In the genomic region with DNA sequence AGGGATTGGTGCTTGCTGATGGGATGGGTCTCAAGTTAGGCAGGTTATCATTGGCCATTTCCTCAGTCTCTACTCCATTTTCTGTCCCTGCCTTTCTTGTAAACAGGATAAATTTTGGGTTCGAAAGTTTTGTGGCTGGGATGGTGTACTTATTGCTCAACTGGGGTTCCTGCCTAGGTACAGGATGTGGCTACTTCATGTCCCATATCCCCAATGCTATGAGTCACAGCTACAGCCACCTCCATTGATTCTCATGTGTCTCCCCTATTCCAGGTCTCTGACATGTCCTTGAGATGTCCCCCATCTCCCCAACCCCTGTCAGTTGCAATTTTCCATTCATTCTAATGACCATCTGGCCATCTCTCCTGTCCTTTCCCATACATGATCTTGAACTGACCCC, we compare ENCODE assay signal across 26 mouse cellular contexts. TPM values are rescaled to one million over a fixed set of nuclear protein-coding genes. Genes with fewer than 3 reads are reported as not detected.
"Had no signal": no experiment of that assay in that cellular context is flagged by ENCODE, and none has a peak within 500 bp of the region (broad histone marks: within the 10 kb centered on the region; RNA-seq: fewer than 3 reads in every experiment).

No protein-coding gene starts in this region.

- H3K27me3 ChIP-seq: liver, embryonic 15.5 days; midbrain, embryonic 12.5 days; neural tube, embryonic 13.5 days; neural tube, embryonic 15.5 days; stomach, embryonic 15.5 days had no signal

- DNase-seq: liver, postnatal 0 days; lung, embryonic 14.5 days; lung, postnatal 10 days; lung, postnatal 4 days; midbrain, embryonic 14.5 days; retina, postnatal 1 day; right cerebral cortex, adult 18-20 months; right cerebral cortex, postnatal 25 days; thymus, adult 2 months; thymus, postnatal 25 days; thymus, postnatal 4 days had no signal

- H3K4me3 ChIP-seq: liver, embryonic 15.5 days; midbrain, embryonic 10.5 days; midbrain, embryonic 12.5 days; myocyte; neural tube, embryonic 13.5 days; neural tube, embryonic 15.5 days; stomach, embryonic 15.5 days had no signal

- H3K27ac ChIP-seq: liver, embryonic 15.5 days; midbrain, embryonic 10.5 days; midbrain, embryonic 12.5 days; neural tube, embryonic 13.5 days; neural tube, embryonic 15.5 days; stomach, embryonic 15.5 days; stomach, postnatal 0 days had no signal

- H3K4me2 ChIP-seq: liver, embryonic 15.5 days; lung, embryonic 14.5 days; midbrain, embryonic 12.5 days; neural tube, embryonic 13.5 days; neural tube, embryonic 15.5 days; stomach, embryonic 15.5 days had no signal

- H3K4me1 ChIP-seq: liver, embryonic 15.5 days; midbrain, embryonic 10.5 days; midbrain, embryonic 12.5 days; neural tube, embryonic 13.5 days; neural tube, embryonic 15.5 days; stomach, embryonic 15.5 days had no signal

- H3K9ac ChIP-seq: liver, embryonic 15.5 days; liver, postnatal 0 days; lung, embryonic 14.5 days; midbrain, embryonic 12.5 days; neural tube, embryonic 13.5 days; neural tube, embryonic 15.5 days; stomach, embryonic 15.5 days had no signal

- H3K36me3 ChIP-seq: liver, embryonic 15.5 days; midbrain, embryonic 10.5 days; midbrain, embryonic 12.5 days; neural tube, embryonic 13.5 days; neural tube, embryonic 15.5 days; stomach, embryonic 15.5 days had no signal

- ATAC-seq: liver, postnatal 0 days; midbrain, embryonic 16.5 days had no signal

- H3K9me3 ChIP-seq: liver, embryonic 15.5 days; neural tube, embryonic 13.5 days; neural tube, embryonic 15.5 days; stomach, embryonic 15.5 days had no signal

RNA-seq across cellular contexts. Expression of gene Olfr694, which starts 5.3 kb away (rescaled TPM):
- total RNA-seq: megakaryocyte-erythroid progenitor cell, adult 5-6 weeks had no signal
- polyA plus RNA-seq: liver, embryonic 15.5 days; liver, postnatal 0 days; lung, embryonic 14.5 days; lung, embryonic 16.5 days; midbrain, embryonic 10.5 days; midbrain, embryonic 12.5 days; midbrain, embryonic 14.5 days; midbrain, embryonic 16.5 days; myocyte; neural tube, embryonic 11.5 days; neural tube, embryonic 13.5 days; neural tube, embryonic 15.5 days; spleen, adult 2 months; stomach, embryonic 15.5 days; stomach, postnatal 0 days; testis, adult 2 months; thymus, adult 2 months; urinary bladder, adult 2 months had no signal

RNA-seq across cellular contexts. Expression of gene Olfr693, which starts 16.5 kb away (rescaled TPM):
- total RNA-seq: megakaryocyte-erythroid progenitor cell, adult 5-6 weeks had no signal
- polyA plus RNA-seq: liver, embryonic 15.5 days; liver, postnatal 0 days; lung, embryonic 14.5 days; lung, embryonic 16.5 days; midbrain, embryonic 10.5 days; midbrain, embryonic 12.5 days; midbrain, embryonic 14.5 days; midbrain, embryonic 16.5 days; myocyte; neural tube, embryonic 11.5 days; neural tube, embryonic 13.5 days; neural tube, embryonic 15.5 days; spleen, adult 2 months; stomach, embryonic 15.5 days; stomach, postnatal 0 days; thymus, adult 2 months; urinary bladder, adult 2 months had no signal

RNA-seq across cellular contexts. Expression of gene Olfr695, which starts 19.3 kb away (rescaled TPM):
- total RNA-seq: megakaryocyte-erythroid progenitor cell, adult 5-6 weeks had no signal
- polyA plus RNA-seq: liver, embryonic 15.5 days; liver, postnatal 0 days; lung, embryonic 14.5 days; lung, embryonic 16.5 days; midbrain, embryonic 10.5 days; midbrain, embryonic 12.5 days; midbrain, embryonic 14.5 days; midbrain, embryonic 16.5 days; myocyte; neural tube, embryonic 11.5 days; neural tube, embryonic 13.5 days; neural tube, embryonic 15.5 days; spleen, adult 2 months; stomach, embryonic 15.5 days; stomach, postnatal 0 days; testis, adult 2 months; thymus, adult 2 months; urinary bladder, adult 2 months had no signal

RNA-seq across cellular contexts. Expression of gene Olfr697, which starts 45.4 kb away (rescaled TPM):
- total RNA-seq: megakaryocyte-erythroid progenitor cell, adult 5-6 weeks had no signal
- polyA plus RNA-seq: liver, embryonic 15.5 days; liver, postnatal 0 days; lung, embryonic 14.5 days; lung, embryonic 16.5 days; midbrain, embryonic 10.5 days; midbrain, embryonic 12.5 days; midbrain, embryonic 14.5 days; midbrain, embryonic 16.5 days; myocyte; neural tube, embryonic 11.5 days; neural tube, embryonic 13.5 days; neural tube, embryonic 15.5 days; spleen, adult 2 months; stomach, embryonic 15.5 days; stomach, postnatal 0 days; thymus, adult 2 months; urinary bladder, adult 2 months had no signal

RNA-seq across cellular contexts. Expression of gene Olfr698, which starts 58.3 kb away (rescaled TPM):
- total RNA-seq: megakaryocyte-erythroid progenitor cell, adult 5-6 weeks had no signal
- polyA plus RNA-seq: liver, embryonic 15.5 days; liver, postnatal 0 days; lung, embryonic 14.5 days; lung, embryonic 16.5 days; midbrain, embryonic 10.5 days; midbrain, embryonic 12.5 days; midbrain, embryonic 14.5 days; midbrain, embryonic 16.5 days; myocyte; neural tube, embryonic 11.5 days; neural tube, embryonic 13.5 days; neural tube, embryonic 15.5 days; spleen, adult 2 months; stomach, embryonic 15.5 days; stomach, postnatal 0 days; thymus, adult 2 months; urinary bladder, adult 2 months had no signal
